Mouse (Mus musculus): Measurements from ENCODE around the gene Rrbp1.

Rrbp1 gene

DNA sequence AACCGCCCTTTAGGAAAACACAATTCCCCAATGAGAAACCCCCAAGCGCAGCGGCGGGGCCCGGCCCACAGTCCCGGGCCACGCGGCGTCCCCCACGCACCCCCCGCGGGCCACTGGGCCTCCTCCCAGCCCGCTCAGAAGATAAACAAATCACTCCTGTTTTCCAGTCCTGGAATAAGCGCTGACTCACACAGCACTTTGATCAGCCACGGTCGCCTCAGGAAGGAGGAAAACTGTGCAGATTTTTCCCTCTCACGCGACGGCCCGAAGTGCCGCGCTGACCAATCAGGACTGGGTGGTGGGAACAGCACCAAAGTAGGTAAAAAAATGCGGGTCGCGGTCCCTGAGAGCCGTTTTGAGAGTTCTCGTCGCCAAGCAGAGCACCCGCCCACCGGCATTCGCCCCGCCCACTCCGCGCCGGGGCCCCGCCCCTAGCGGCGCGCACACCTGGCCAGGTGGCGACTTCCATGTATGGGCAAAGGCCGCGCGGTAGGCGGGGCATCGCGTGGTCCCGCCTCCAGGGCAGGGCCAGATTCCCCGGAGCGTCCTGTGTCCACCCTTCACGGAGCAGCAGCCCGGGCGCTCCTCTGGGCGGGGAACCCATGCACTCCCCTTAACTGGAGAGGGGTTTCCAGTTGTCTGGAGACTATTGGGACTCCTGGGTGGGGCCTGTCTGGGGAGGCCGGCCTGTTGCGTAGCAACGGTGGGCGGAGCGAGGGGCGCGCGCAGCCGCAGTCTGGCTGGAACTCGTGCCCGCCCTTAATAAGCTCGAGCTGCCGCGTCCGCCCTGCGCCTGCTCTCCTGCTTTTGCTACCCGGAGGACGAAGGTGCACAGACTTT lies 96.1 kb downstream of the Rrbp1 start, which contains the start of gene Dstn:
TSS of gene Dstn (plus strand) at position 561 of the 840 bp plus-strand sequence.
- peak; percentile 96 for DNase-seq

DNA sequence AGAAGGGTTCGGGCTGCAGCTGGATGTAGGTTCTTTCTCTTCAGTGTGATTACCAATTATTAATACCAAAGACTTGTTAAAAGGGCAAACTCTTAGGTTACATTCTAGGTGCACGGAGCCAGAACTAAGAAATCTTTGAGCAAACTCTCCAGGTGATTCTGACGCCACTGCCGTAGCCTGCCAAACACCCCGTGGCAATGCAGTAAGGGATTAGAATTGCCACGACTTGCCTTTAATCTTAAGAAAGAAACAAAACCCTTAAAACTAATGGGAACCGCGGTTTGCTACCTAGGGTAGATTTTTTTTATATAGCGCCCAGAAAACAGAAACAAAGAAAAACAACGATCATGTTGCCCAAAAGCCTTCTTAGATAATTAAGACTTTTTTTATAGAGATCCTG lies 96.8 kb downstream of the Rrbp1 start:
- DNase-seq, result no peak

DNA sequence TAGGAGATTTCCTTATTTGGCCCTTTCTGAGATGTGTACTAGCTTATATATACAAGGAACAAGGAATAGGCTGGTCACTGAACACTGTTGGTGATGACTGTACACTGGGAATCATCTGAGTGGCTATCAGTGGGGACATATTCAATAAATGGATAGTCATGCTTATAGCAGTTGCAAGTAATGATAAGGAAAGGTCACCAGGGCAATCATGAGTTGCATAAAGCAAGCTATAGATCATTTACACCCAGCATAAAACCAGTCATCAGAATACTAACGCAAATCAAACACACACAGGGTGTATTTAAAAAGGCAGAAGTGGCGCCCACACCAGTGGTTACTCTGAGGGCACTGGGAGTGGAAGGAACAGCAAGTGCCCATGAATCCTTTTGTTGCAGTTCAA lies 98.9 kb downstream of the Rrbp1 start:
- DNase-seq, result no peak

GRCm38 (mm10) chr2:143909230-143909629 lies 101.8 kb downstream of the Rrbp1 start:
- DNase-seq, result no peak

- no peak for DNase-seq
These were observed 106.2 kb downstream of the Rrbp1 start for GRCm38 (mm10) chr2:143904896-143905295.

- no peak for DNase-seq
These were observed 107.6 kb downstream of the Rrbp1 start for GRCm38 (mm10) chr2:143903376-143904045.

GRCm38 (mm10) chr2:143900821-143901351 lies 110.2 kb downstream of the Rrbp1 start:
- no peak for DNase-seq

DNA sequence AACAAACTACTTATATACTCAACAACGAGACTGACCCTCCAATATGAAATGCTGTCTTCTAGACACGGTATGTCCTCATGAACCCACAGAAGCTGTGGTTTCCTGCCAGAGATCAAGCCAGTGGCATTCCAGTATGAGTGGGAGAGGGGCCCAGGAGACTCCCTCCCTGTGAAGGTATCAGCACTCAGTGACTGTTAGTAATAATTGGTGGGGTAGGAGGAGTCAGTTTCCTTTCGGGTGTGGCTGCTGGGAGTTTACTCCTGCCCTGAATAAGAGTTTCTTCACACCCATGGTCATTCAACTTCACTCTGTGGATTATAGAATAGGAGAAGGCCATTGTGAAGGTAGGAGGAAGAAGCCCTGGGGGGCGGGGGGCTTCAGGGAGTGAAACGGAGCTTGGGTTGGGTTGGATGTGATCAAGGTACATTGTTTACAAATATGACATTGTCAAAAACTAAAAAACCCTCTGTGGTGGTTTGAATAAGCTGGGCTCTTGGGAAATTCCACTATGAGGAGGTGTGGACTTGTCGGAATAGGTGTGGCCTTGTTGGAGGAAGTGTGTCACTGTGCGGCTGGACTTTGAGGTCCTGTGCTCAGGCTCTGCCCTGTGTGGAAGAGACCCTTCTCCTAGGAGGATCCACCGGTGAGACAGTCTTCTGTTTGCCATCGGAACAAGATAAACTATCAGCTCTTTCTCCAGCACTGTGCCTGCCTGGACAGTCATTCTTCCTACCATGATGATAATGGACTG lies 111.4 kb downstream of the Rrbp1 start:
- DNase-seq, result no peak
